Mouse (Mus musculus) adrenal gland, postnatal 10 days (tissue): ENCODE results near the gene Ntn4. TPM values are rescaled to one million over a fixed set of nuclear protein-coding genes. Genes with fewer than 3 reads are reported as not detected.
"Not testable (repeated sequence)": the region's sequence is repeated elsewhere in the genome, so short reads cannot be mapped to it uniquely, and the experiment has no call there.

Experiments
- DNase-seq: peaks from one replicate; pipeline ENCODE4 v3.0.0; 2021; ENCODE audit warnings: mixed read lengths
- total RNA-seq, 2 experiments: library from RNA; stranded (reverse); gene quantifications; 2 replicates each; pipeline ENCODE4 v1.2.3; 2021

The Ntn4 gene
- total RNA-seq, 2 experiments from 2014 or later: 7.1 to 9.5 TPM

- no peak for DNase-seq
Observed at GRCm38 (mm10) chr10:93683896-93684295, 43.4 kb downstream of the Ntn4 start.

- DNase-seq: not testable (repeated sequence)
Observed at GRCm38 (mm10) chr10:93685416-93685815, 44.9 kb downstream of the Ntn4 start.

DNA sequence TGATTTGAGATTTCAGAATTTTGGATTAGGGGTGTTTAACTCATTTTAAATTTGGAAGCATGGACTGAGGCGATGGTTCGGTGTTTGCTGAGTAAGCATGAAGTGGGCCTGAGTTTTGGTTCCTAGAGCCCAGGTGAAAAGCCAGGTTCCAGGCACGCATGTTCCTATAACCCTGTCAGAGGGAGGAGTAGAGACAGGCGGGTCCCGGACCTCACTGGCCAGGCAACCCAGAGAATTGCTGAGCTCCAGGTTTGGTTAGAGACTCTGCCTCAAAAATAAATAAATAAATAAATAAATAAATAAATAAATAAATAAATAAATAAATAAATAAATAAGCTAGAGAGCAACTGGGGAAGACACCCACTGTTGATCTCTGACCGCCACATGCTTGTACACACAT, 46.1 kb downstream of the Ntn4 start:
- no peak for DNase-seq

DNA sequence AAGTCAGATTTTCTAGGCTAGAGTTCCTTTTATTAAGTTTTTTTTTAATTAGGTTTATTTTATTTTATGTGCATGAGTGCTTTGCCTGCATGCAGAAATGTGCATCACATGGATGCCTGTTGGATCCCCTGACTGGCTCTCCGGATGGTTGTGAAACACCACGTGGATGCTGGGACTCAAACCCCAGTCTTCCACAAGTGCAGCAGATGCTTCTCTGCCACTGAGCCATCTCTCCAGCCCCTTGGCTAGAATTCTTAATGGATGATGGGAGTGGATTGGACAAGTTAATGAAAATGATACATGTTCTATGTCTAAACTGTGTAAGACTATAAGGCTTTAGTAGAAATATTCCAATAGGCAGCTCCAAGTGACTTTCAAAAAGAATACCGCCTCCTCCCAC, 47.3 kb downstream of the Ntn4 start:
- no peak for DNase-seq

- DNase-seq: no peak
Observed at GRCm38 (mm10) chr10:93688306-93689171, 48.1 kb downstream of the Ntn4 start.

DNA sequence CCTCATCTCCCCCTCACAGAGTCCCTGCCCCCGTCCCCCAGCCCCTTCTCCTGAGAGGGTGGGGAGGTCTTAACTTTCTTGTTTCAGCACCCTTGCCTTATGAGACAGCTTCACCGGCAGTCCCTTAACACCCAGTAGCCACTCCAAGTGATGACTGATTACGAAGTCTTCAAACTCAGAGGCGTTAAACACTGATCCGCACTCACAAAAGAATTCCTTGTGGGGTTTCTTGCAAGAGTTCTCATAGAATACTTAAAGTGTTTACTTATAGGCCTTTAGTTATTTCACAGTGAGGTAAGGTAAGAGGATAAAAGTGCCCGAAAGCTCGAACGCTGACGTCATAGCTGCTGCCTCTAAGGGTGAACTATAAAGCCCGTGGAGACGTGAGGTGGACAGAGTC, 50.9 kb downstream of the Ntn4 start:
- no peak for DNase-seq

DNA sequence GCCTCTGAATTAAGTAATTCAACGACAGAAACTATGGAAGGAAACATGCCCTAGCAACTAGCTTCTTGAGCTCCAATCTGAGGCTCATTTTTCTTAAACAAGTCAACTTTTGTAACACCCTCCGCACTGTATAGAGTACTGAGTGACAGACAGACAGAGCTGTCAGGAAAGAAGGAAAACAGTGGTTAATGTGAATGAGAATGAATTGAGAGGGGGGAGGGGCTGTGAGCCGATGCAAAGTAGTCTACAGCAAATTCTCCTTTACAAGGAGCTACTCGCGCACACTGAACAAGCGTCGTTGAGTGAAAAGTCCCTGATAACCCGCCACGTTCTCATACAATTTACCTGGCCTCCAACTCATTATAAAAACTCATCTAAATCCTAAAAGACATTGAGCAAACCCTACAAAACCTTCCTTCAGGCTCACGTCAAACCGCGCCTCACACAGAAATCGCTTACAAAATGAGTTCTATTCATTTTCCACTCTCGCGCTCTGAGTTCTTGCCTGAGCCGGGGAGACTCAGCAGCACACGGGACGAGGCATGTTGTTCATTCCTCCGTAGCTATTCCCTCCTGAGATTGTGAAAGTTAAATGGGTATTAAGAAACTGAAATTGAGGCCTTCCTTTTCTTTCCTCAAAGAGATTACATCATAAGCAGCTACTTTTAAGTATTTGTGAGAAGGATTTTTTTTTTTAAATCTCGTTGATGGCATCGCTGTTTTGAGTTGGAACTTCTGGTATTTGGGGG, 54.7 kb downstream of the Ntn4 start:
- no peak for DNase-seq

DNA sequence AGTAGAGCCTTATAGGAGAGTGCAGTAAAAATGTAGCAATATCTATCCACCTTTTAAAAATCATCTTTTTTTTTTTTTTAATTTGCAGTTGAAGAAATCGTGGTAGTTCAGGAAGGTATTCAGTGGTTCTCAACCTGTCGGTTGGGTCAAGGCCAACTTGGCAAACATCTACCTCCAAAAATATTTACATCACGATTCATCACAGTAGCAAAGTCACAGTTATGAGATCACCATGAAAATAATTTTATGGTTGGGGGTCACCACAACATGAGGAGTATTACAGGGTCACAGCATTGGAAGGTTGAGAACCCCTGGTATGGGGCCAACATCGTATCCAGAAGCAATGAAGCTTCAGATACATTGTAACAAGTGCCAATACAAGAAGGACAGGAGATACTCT, 55.5 kb downstream of the Ntn4 start:
- DNase-seq: no peak

- DNase-seq: no peak
Observed at GRCm38 (mm10) chr10:93697866-93698483, 57.5 kb downstream of the Ntn4 start.

GRCm38 (mm10) chr10:93699689-93700478, 59.4 kb downstream of the Ntn4 start:
- DNase-seq: no peak

- DNase-seq: no peak
Observed at GRCm38 (mm10) chr10:93700589-93701363, 60.3 kb downstream of the Ntn4 start.

DNA sequence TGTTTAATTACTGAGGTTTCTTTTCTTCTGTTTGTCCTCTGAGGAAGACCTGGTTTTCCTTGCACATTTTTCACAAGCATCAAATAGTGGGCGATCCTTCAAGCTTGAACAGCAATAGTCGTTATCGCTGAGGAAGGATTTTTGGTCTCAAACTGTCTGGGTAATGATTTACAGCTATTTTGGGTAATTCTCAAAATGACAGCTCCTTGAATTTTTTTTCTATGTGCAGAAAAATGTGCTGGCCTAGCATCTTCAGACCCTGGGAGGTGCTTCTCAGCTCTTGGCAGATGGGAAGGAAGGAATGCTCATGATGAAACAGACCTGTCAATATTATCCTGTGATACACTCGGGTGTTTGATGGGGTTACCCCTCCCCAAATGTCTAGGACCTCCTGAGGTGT, 63.5 kb downstream of the Ntn4 start:
- DNase-seq: no peak

GRCm38 (mm10) chr10:93707149-93708075, 66.9 kb downstream of the Ntn4 start:
- DNase-seq: no peak

DNA sequence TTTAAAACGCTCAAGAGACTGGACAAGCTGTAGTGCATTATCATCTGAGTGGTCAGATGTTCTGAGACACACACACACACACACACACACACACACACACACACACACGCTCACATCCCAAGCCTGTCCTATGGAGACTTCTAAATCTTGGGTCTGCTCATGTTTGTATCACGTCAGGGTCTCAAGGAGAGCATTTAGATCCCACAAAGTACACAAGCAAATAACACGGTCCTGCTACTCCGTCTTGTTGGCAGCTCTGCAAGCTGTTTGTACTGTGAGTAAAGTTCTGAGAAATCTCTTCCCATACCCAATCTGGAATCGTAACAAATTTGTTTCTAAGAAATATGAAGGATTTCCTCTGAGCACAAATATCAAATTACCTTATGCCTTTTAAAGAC, 67.6 kb downstream of the Ntn4 start:
- DNase-seq: no peak

DNA sequence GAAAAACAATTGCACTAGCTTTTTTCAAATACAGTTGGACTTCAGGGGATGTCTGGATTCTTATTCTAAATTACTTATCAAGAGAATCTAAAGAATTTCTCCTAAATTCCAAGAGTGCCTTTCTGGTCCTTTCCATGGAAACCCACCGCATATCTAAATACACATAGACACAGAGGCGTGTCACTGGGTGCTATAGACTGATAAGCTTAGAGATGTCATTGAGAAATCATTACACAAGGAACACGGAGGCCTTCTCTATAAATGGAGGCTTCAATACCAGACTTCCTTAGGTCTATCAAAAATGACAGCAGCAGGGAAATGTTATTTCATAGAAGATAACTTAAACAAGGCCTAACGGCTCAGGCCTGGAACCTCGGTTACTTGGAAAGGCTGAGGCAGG, 68.0 kb downstream of the Ntn4 start:
- no peak for DNase-seq

GRCm38 (mm10) chr10:93709536-93709935, 69.1 kb downstream of the Ntn4 start:
- DNase-seq: no peak

DNA sequence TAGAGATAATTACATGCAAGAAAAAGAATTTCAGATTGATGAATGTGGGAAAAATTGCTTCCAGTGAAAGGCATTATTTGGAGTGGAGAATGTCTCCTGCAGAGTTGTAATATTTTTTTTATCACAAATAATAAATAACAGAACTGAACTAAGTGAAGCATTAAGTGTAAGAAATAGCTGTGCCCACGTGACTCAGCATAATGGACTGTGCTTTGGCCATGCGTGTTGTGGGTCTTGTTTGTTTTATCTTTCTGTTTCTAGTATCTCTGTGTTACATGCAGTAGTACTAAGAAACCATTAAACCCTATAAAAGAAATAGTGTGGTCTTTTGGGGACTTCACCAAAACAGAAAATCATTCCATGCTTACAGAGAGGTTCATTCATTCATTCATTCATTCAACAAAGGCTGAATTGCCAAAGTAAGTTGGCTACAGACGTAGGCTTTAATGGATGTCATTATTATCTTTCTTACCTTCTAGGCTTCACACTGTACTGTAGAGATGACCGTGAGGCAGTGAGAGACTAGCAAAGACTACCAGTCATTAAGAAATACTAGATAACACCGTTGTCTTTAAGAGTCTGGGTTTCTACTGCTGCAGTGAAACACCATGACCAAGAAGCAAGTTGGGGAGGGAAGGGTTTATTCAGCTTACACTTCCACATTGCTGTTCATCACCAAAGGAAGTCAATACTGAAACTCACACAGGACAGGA, 81.3 kb downstream of the Ntn4 start:
- no peak for DNase-seq

DNA sequence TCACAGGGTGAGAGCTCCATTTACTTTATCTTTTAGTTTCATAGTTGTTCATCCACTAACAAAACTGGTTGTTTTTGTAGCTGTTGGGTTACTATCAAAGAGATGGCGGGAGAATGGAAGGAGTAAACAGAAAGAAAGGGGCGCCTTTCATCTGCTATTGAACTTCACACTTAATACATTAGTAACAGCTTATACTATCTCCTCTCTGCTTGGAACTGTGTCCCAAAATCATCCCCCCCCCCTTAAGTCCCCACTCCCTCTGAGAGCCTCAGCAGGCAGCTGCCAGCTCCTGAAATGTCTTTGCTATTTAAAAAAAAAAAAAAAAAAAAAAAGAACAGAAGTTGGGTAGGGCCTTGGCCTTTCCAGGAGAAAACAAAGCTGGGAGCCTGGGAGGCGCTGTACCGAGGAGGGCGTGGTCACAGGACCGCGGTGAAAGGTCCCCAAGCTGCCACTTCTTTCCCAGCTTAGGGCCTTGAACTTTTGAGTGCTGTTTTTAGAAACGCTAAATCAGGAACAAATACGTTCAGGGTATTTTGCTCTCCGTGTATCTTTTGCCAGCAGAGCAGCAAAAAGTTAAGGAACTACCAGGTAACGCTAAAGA, 83.6 kb downstream of the Ntn4 start:
- peak; percentile 82 for DNase-seq

DNA sequence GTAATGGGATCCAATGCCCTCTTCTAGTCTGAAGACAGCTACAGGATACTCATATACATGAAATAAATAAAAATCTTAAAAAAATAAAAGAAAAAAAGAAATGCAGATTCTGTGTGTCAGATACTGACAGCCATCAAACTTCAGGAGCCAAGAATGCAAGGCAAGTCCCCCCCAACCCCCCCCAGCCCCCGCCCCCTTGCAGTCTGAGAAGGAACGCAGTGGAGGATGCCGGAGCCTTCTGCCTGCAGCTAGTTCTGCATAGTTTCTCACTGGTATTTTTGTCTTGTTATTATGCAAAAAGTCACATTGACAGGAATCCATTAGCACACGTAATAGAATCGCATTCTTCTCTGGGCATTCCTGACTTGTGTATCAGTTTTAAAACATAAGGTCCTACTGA, 87.7 kb downstream of the Ntn4 start:
- DNase-seq: no peak
